Mouse (Mus musculus) heart, embryonic 16.5 days (tissue): ENCODE measurements at regions not wholly inside any gene's neighbourhood (a gene's known extent, or its start where the extent isn't known, plus 50 kb on each side); places are given as distances from the start of the nearest gene placed in this dataset.

ENCODE experiments used
- ATAC-seq: fragments of 200-750 bp; cut with Nextera tagmentation; replicated peaks from 2 replicates; pipeline ENCODE4 v1.8.0; 2017; ENCODE audit warnings: moderate number of reproducible peaks; ENCODE audit not compliant: insufficient read depth, low FRiP score; ENCODE audit errors: extremely low read depth
- H3K27ac ChIP-seq: fragments of 300-500 bp; sonication (generic); 2 replicates; pipeline ENCODE4 v1.5.1; 2014; ENCODE audit warnings: mild to moderate bottlenecking, low read length, control low read depth, moderate library complexity
- H3K27me3 ChIP-seq: fragments of 300-500 bp; sonication (generic); 2 replicates; pipeline ENCODE4 v1.6.1; 2014; ENCODE audit warnings: low read length, mixed read lengths; ENCODE audit not compliant: control insufficient read depth, insufficient read depth
- H3K36me3 ChIP-seq: fragments of 300-500 bp; sonication (generic); 2 replicates; pipeline ENCODE4 v1.6.1; 2014; ENCODE audit not compliant: control insufficient read depth, insufficient read depth
- H3K4me1 ChIP-seq: fragments of 300-500 bp; sonication (generic); 2 replicates; pipeline ENCODE4 v1.6.1; 2014; ENCODE audit warnings: low read length, mixed read lengths; ENCODE audit not compliant: control insufficient read depth, insufficient read depth
- H3K4me2 ChIP-seq: fragments of 300-500 bp; sonication (generic); 2 replicates; pipeline ENCODE4 v1.6.1; 2014; ENCODE audit warnings: low read depth, mild to moderate bottlenecking, control low read depth, low read length
- H3K4me3 ChIP-seq: fragments of 300-500 bp; sonication (generic); 2 replicates; pipeline ENCODE4 v1.5.1; 2014; ENCODE audit warnings: mild to moderate bottlenecking, control low read depth, low read length
- H3K9ac ChIP-seq: fragments of 300-500 bp; sonication (generic); 2 replicates; pipeline ENCODE4 v1.6.1; 2014; ENCODE audit warnings: low read length, control low read depth
- H3K9me3 ChIP-seq: fragments of 300-500 bp; sonication (generic); replicated peaks from 2 replicates; pipeline ENCODE4 v1.6.1; 2016; ENCODE audit warnings: low read length; ENCODE audit not compliant: control insufficient read depth
- WGBS: fragments of 180-500 bp; shearing (Covaris S2); extraction: QIAGEN DNeasy Blood & Tissue Kit; methylation state at CpG from one replicate; pipeline ENCODE4 v1.1.7; 2014; 5-methylcytosine and 5-hydroxymethylcytosine counted together

GRCm38 (mm10) chr11:63353671-63354070 lies 224.9 kb downstream of the Pmp22 start:
- ATAC-seq, result no peak
- H3K27me3 ChIP-seq, result no peaks in the 10 kb centered on the region
- H3K27ac ChIP-seq, result no peak overlapping the region
- H3K36me3 ChIP-seq, result no peaks in the 10 kb centered on the region
- 74% methylated on average over 8 of the region's 8 CpGs for WGBS
- no peaks in the 10 kb centered on the region for H3K9me3 ChIP-seq
- no peak overlapping the region for H3K4me2 ChIP-seq
- H3K4me3 ChIP-seq, result no peak overlapping the region
- no peak overlapping the region for H3K9ac ChIP-seq
- H3K4me1 ChIP-seq, result peaks cover 6% of the 10 kb centered on the region

GRCm38 (mm10) chr11:63357772-63358344 lies 229.1 kb downstream of the Pmp22 start:
- no peak overlapping the region for H3K9ac ChIP-seq
- no peak overlapping the region for H3K4me3 ChIP-seq
- H3K4me2 ChIP-seq, result no peak overlapping the region
- no peaks in the 10 kb centered on the region for H3K27me3 ChIP-seq
- ATAC-seq, result no peak
- H3K4me1 ChIP-seq, result no peaks in the 10 kb centered on the region
- H3K9me3 ChIP-seq, result no peaks in the 10 kb centered on the region
- WGBS, result 77% methylated on average over 10 of the region's 10 CpGs
- H3K36me3 ChIP-seq, result no peaks in the 10 kb centered on the region
- no peak overlapping the region for H3K27ac ChIP-seq

- no peak overlapping the region for H3K9ac ChIP-seq
- no peak overlapping the region for H3K4me3 ChIP-seq
- no peaks in the 10 kb centered on the region for H3K27me3 ChIP-seq
- ATAC-seq, result no peak
- WGBS, result 83% methylated on average over 6 of the region's 6 CpGs
- no peaks in the 10 kb centered on the region for H3K36me3 ChIP-seq
- H3K9me3 ChIP-seq, result no peaks in the 10 kb centered on the region
- no peaks in the 10 kb centered on the region for H3K4me1 ChIP-seq
- H3K27ac ChIP-seq, result no peak overlapping the region
- no peak overlapping the region for H3K4me2 ChIP-seq
Observed at GRCm38 (mm10) chr11:63367756-63368265, 239.0 kb downstream of the Pmp22 start.

- Histone ChIP-seq H3K9me3 (0 out of 2 replicates have a peak, but pooled peaks cover 2% of the 10 kb centered on the region), H3K4me3 (no peak overlapping the region), H3K27ac (no peak overlapping the region), H3K9ac (no peak overlapping the region), H3K27me3 (no peaks in the 10 kb centered on the region), H3K4me2 (no peak overlapping the region), H3K36me3 (no peaks in the 10 kb centered on the region), H3K4me1 (no peaks in the 10 kb centered on the region)
- ATAC-seq, result no peak
- WGBS, result 34% methylated on average over 2 of the region's 2 CpGs
Observed at GRCm38 (mm10) chr11:63369475-63369874, 240.7 kb downstream of the Pmp22 start.

GRCm38 (mm10) chr11:63376311-63376710 lies 247.5 kb downstream of the Pmp22 start:
- WGBS, result 92% methylated on average over 3 of the region's 3 CpGs
- H3K27ac ChIP-seq, result no peak overlapping the region
- no peaks in the 10 kb centered on the region for H3K4me1 ChIP-seq
- 0 out of 2 replicates have a peak, but pooled peaks cover 2% of the 10 kb centered on the region for H3K9me3 ChIP-seq
- H3K9ac ChIP-seq, result no peak overlapping the region
- no peak overlapping the region for H3K4me2 ChIP-seq
- no peaks in the 10 kb centered on the region for H3K36me3 ChIP-seq
- ATAC-seq, result no peak
- no peak overlapping the region for H3K4me3 ChIP-seq
- no peaks in the 10 kb centered on the region for H3K27me3 ChIP-seq

GRCm38 (mm10) chr11:63376991-63377390 lies 248.2 kb downstream of the Pmp22 start:
- Histone ChIP-seq H3K4me1 (no peaks in the 10 kb centered on the region), H3K9me3 (0 out of 2 replicates have a peak, but pooled peaks cover 2% of the 10 kb centered on the region), H3K27me3 (no peaks in the 10 kb centered on the region), H3K4me2 (no peak overlapping the region), H3K9ac (no peak overlapping the region), H3K27ac (no peak overlapping the region), H3K36me3 (no peaks in the 10 kb centered on the region), H3K4me3 (no peak overlapping the region)
- peak; percentile 45; the same call in 1 of the 2 replicates for ATAC-seq
- 47% methylated on average over 10 of the region's 10 CpGs for WGBS

GRCm38 (mm10) chr11:63388247-63388646 lies 259.5 kb downstream of the Pmp22 start:
- no peaks in the 10 kb centered on the region for H3K36me3 ChIP-seq
- no peak overlapping the region for H3K4me2 ChIP-seq
- no peak overlapping the region for H3K27ac ChIP-seq
- no peaks in the 10 kb centered on the region for H3K27me3 ChIP-seq
- no peak overlapping the region for H3K4me3 ChIP-seq
- no peaks in the 10 kb centered on the region for H3K4me1 ChIP-seq
- no peak for ATAC-seq
- H3K9me3 ChIP-seq, result no peaks in the 10 kb centered on the region
- WGBS, result 71% methylated on average over 4 of the region's 4 CpGs
- no peak overlapping the region for H3K9ac ChIP-seq

GRCm38 (mm10) chr11:63391478-63391877 lies 262.7 kb downstream of the Pmp22 start:
- H3K4me3 ChIP-seq, result no peak overlapping the region
- no peak overlapping the region for H3K9ac ChIP-seq
- WGBS, result 42% methylated on average over 3 of the region's 3 CpGs
- no peak for ATAC-seq
- H3K4me1 ChIP-seq, result no peaks in the 10 kb centered on the region
- no peak overlapping the region for H3K27ac ChIP-seq
- H3K36me3 ChIP-seq, result no peaks in the 10 kb centered on the region
- no peaks in the 10 kb centered on the region for H3K27me3 ChIP-seq
- no peak overlapping the region for H3K4me2 ChIP-seq
- H3K9me3 ChIP-seq, result no peaks in the 10 kb centered on the region

GRCm38 (mm10) chr11:63392378-63392777 lies 263.6 kb downstream of the Pmp22 start:
- H3K9ac ChIP-seq, result no peak overlapping the region
- no peak for ATAC-seq
- H3K27me3 ChIP-seq, result no peaks in the 10 kb centered on the region
- no peaks in the 10 kb centered on the region for H3K36me3 ChIP-seq
- no peak overlapping the region for H3K27ac ChIP-seq
- no peak overlapping the region for H3K4me2 ChIP-seq
- no peaks in the 10 kb centered on the region for H3K4me1 ChIP-seq
- H3K4me3 ChIP-seq, result no peak overlapping the region
- no peaks in the 10 kb centered on the region for H3K9me3 ChIP-seq
- 53% methylated on average over 3 of the region's 3 CpGs for WGBS
